Mouse (Mus musculus) ES-E14 (cell line): Measurements from ENCODE around the gene Msrb3. TPM values are rescaled to one million over a fixed set of nuclear protein-coding genes. Genes with fewer than 3 reads are reported as not detected.

Source experiments
- DNase-seq: peaks from one replicate; pipeline ENCODE4 v3.0.0-alpha.2; 2013; ENCODE audit warnings: low read depth, low spot score
- H3K27ac ChIP-seq: 2 replicates; pipeline ENCODE4 v1.5.1; 2012; ENCODE audit warnings: low read depth, mild to moderate bottlenecking, low read length, moderate library complexity, mixed read lengths; ENCODE audit not compliant: poor library complexity, insufficient read depth, severe bottlenecking
- H3K36me3 ChIP-seq: 2 replicates; pipeline ENCODE4 v1.6.1; 2012; ENCODE audit warnings: mild to moderate bottlenecking, low read length, moderate library complexity, mixed read lengths; ENCODE audit not compliant: control insufficient read depth, poor library complexity, insufficient read depth, severe bottlenecking
- H3K4me1 ChIP-seq, 2 experiments: fragments of 150-350 bp in 1 of 2; sonication (generic) in 1 of 2; 2 replicates each; pipeline ENCODE4 v1.6.1; 2012; ENCODE audit warnings: low read length in 2 of 2, mild to moderate bottlenecking in 1 of 2, mixed read lengths in 1 of 2; ENCODE audit not compliant: control insufficient read depth in 2 of 2, insufficient read depth in 2 of 2, poor library complexity in 1 of 2
- H3K4me3 ChIP-seq, 2 experiments: fragments of 150-350 bp in 1 of 2; sonication (generic) in 1 of 2; 2 replicates each; pipeline ENCODE4 v1.5.1; 2012; ENCODE audit warnings: low read length in 2 of 2, low read depth in 1 of 2, mild to moderate bottlenecking in 1 of 2, mixed read lengths in 1 of 2; ENCODE audit not compliant: insufficient read depth in 1 of 2, poor library complexity in 1 of 2, severe bottlenecking in 1 of 2
- H3K9ac ChIP-seq: 2 replicates; pipeline ENCODE4 v1.6.1; 2012; ENCODE audit warnings: low read depth, mild to moderate bottlenecking, low read length, mixed read lengths; ENCODE audit not compliant: poor library complexity, insufficient read depth, severe bottlenecking
- H3K9me3 ChIP-seq: fragments of 150-350 bp; sonication (generic); 2 replicates; pipeline ENCODE4 v1.6.1; 2012; ENCODE audit warnings: low read depth, mild to moderate bottlenecking, low read length; ENCODE audit not compliant: control insufficient read depth, insufficient read depth
- CHD2 ChIP-seq: IDR thresholded peaks from 2 replicates; pipeline ENCODE4 v1.6.1; 2014; ENCODE audit warnings: mild to moderate bottlenecking, low read depth, low read length, inconsistent platforms
- HCFC1 ChIP-seq: IDR thresholded peaks from 2 replicates; pipeline ENCODE4 v1.6.1; 2012; ENCODE audit warnings: low read length, inconsistent platforms, borderline replicate concordance; ENCODE audit not compliant: insufficient read depth
- MAFK ChIP-seq: IDR thresholded peaks from 2 replicates; pipeline ENCODE4 v1.6.1; 2014; ENCODE audit warnings: mild to moderate bottlenecking, low read depth, low read length, inconsistent platforms; ENCODE audit not compliant: insufficient read depth
- ZC3H11A ChIP-seq: IDR thresholded peaks from 2 replicates; pipeline ENCODE4 v1.6.1; 2012; ENCODE audit warnings: low read depth, mild to moderate bottlenecking, inconsistent platforms, low read length, borderline replicate concordance
- ZNF384 ChIP-seq: IDR thresholded peaks from 2 replicates; pipeline ENCODE4 v1.6.1; 2012; ENCODE audit warnings: low read depth, low read length, inconsistent platforms
- in situ Hi-C, 2 experiments: fragments of 600-800 bp; cut with MboI; formaldehyde crosslinking; loops; one replicate each; pipeline ENCODE4 v1.15.1; 2025; ENCODE audit warnings: low sequenced_read_pairs in 2 of 2, inconsistent platforms in 1 of 2; ENCODE audit not compliant: unreplicated experiment in 2 of 2
- total RNA-seq: library from RNA; depleted of rRNA; stranded (reverse); fragments of 300-350 nt; gene quantifications from 2 replicates; pipeline ENCODE4 v1.2.3, GENCODE M21; 2012

Gene Msrb3
- total RNA-seq, 1 experiment: 5.7 TPM

GRCm38 (mm10) chr10:120847785-120848184, 51.1 kb downstream of the Msrb3 start:
- no peak for DNase-seq
- Histone ChIP-seq H3K9ac (no peak overlapping the region), H3K4me1 (0 out of 4 replicates have a peak, but pooled peaks cover 0 to 4% of the 10 kb centered on the region in 2 experiments), H3K9me3 (no peaks in the 10 kb centered on the region), H3K36me3 (no peaks in the 10 kb centered on the region), H3K4me3 (no peak overlapping the region), H3K27ac (no peak overlapping the region)
- TF ChIP-seq MAFK (no peak), ZNF384 (no peak), HCFC1 (no peak), ZC3H11A (no peak), CHD2 (no peak)
- in situ Hi-C loops: no loop called here

DNA sequence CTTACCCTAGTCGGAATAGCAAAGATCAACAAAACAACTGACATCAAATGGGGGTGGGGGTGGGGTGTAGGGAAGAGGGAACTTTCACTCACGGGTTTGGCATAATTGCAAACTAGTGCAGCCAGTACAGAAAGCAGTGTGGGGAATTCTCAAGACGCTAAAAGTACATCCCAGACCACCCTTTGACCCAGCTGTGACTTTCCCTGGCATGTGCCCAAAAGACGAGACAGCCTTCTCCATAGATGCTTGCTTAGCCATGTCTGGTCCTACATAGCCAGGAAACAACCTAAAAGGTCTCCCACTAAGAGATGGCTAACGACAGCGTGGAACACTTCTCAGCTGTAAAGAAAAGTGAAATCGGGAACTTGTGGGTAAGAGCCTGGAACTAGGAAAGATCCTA, 58.9 kb downstream of the Msrb3 start:
- H3K27ac ChIP-seq: no peak overlapping the region
- no peak for TF ChIP-seq ZC3H11A
- no peak for TF ChIP-seq ZNF384
- no peak for TF ChIP-seq HCFC1
- no peak for TF ChIP-seq MAFK
- no peak for TF ChIP-seq CHD2
- no peaks in the 10 kb centered on the region for H3K9me3 ChIP-seq
- no peaks in the 10 kb centered on the region for H3K36me3 ChIP-seq
- no peak overlapping the region for H3K9ac ChIP-seq
- H3K4me1 ChIP-seq: peaks cover 0 to 2% of the 10 kb centered on the region in 2 experiments; a peak in 2 of 4 replicates
- H3K4me3 ChIP-seq: no peak overlapping the region
- in situ Hi-C loops: no loop called here
- DNase-seq: no peak

DNA sequence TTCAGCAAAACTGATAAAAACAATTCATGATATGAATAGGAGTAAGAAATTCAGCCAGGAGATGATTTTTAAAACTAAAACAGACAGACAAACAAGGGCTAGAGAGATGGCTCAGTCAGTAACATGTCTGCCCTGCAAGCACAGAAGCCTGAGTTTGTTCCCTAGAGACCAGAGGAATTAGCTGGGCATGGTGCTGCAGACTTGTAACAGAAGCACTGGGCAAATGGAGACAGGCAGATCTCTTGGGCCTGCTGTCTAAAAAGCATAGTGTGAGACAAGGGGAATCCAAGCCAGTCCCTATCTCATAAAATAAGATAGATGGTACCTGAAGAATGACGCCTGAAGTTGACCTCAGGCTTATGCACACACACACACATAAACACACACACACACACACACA, 64.4 kb downstream of the Msrb3 start:
- no peaks in the 10 kb centered on the region for H3K9me3 ChIP-seq
- no peak overlapping the region for H3K9ac ChIP-seq
- H3K27ac ChIP-seq: no peak overlapping the region
- no peak for DNase-seq
- no peak for TF ChIP-seq ZC3H11A
- TF ChIP-seq HCFC1: no peak
- no peak for TF ChIP-seq ZNF384
- TF ChIP-seq MAFK: no peak
- TF ChIP-seq CHD2: no peak
- H3K36me3 ChIP-seq: no peaks in the 10 kb centered on the region
- H3K4me3 ChIP-seq: no peak overlapping the region
- no peaks in the 10 kb centered on the region for H3K4me1 ChIP-seq
- in situ Hi-C loops: no loop called here

- H3K9me3 ChIP-seq: no peaks in the 10 kb centered on the region
- no peak overlapping the region for H3K9ac ChIP-seq
- TF ChIP-seq ZC3H11A (no peak), ZNF384 (no peak), MAFK (no peak), CHD2 (no peak), HCFC1 (no peak)
- DNase-seq: no peak
- H3K4me3 ChIP-seq: no peak overlapping the region
- H3K36me3 ChIP-seq: no peaks in the 10 kb centered on the region
- in situ Hi-C loops: no loop called here
- no peak overlapping the region for H3K27ac ChIP-seq
- no peaks in the 10 kb centered on the region for H3K4me1 ChIP-seq
Observed at GRCm38 (mm10) chr10:120833836-120834235, 65.1 kb downstream of the Msrb3 start.

- Histone ChIP-seq H3K4me3 (no peak overlapping the region), H3K36me3 (no peaks in the 10 kb centered on the region), H3K4me1 (peaks cover 2% of the 10 kb centered on the region in 2 experiments; a peak in 1 of 4 replicates), H3K9ac (no peak overlapping the region), H3K27ac (no peak overlapping the region), H3K9me3 (no peaks in the 10 kb centered on the region)
- in situ Hi-C loops: no loop called here
- no peak for DNase-seq
- no peak for TF ChIP-seq HCFC1
- no peak for TF ChIP-seq MAFK
- no peak for TF ChIP-seq CHD2
- no peak for TF ChIP-seq ZNF384
- no peak for TF ChIP-seq ZC3H11A
Observed at GRCm38 (mm10) chr10:120827761-120828160, 71.1 kb downstream of the Msrb3 start.
